Mouse (Mus musculus): ENCODE results near the gene Muc3a. TPM values are rescaled to one million over a fixed set of nuclear protein-coding genes. Genes with fewer than 3 reads are reported as not detected.
A peak's percentile ranks its signal among the peaks of the same experiment; 100 is the strongest.

Muc3a gene
- total and polyA plus RNA-seq, 3 experiments, result 16.1 to 16.9 TPM; not detected in 1

DNA sequence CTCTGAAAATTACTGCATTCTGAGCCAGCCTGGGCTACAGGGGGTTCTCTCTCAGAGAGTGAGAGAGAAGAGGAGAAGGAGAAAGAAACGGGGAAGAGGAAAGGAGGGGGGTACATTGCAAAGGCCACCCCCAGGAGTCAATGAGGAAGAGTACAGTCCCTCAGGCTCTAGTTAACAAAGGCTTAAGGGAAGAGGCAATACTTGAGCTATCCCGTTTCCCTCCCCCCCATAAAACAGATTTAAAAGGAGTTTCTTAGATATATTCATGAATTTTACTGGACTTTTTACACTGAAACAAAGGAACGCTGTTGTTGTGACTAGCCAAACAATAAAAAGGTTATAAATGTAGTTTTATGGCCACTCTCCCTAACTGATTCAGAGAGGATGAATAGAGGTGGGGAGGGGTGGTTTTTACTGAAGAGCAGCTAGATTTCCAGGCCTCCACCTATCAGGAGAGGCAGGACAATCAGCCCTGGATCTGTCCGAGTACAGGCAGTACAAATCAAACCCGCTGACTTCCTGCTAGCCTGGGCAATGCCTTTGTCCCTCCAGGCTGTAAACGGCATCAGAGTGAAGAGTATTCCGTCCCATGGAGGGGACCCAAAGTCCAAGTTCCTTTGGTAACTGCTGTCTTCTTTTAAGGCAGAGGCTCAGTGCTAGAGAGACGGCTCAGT lies 18.8 kb downstream of the Muc3a start:
- Histone ChIP-seq H3K36me3 (ENCODE audit: control insufficient read depth in 1 of 2, insufficient read depth in 2 of 2, low read length in 2 of 2) (peaks cover 0 to 11% of the 10 kb centered on the region in 2 experiments; a peak in 2 of 4 replicates), H3K4me3 (ENCODE audit: control insufficient read depth in 1 of 2, insufficient read depth in 1 of 2, low read depth in 2 of 2, low read length in 2 of 2) (no peak overlapping the region), H3K27me3 (ENCODE audit: control insufficient read depth in 1 of 2, insufficient read depth in 2 of 2, low read length in 2 of 2) (no peaks in the 10 kb centered on the region), H3K4me1 (ENCODE audit: control insufficient read depth in 1 of 2, insufficient read depth in 2 of 2, low read length in 2 of 2) (peaks cover 0 to 27% of the 10 kb centered on the region in 2 experiments), H3K27ac (ENCODE audit: control insufficient read depth, low read depth, low read length) (no peak overlapping the region), H3K9ac (ENCODE audit: control insufficient read depth, low read depth, low read length, poor library complexity, severe bottlenecking) (no peak overlapping the region), H3K79me2 (ENCODE audit: control insufficient read depth, insufficient read depth, low read length, poor library complexity) (no peaks in the 10 kb centered on the region; the same call in 1 of the 2 replicates), H3K9me3 (replicated peaks; ENCODE audit: insufficient read depth, low read length) (no peaks in the 10 kb centered on the region)
- TF ChIP-seq MAFK (IDR thresholded peaks at IDR 0.05; ENCODE audit: borderline replicate concordance, low read depth, low read length), result no peak
- no peak for TF ChIP-seq ETS1 (IDR thresholded peaks at IDR 0.05; ENCODE audit: low read depth, low read length)
- TF ChIP-seq ELF1 (IDR thresholded peaks at IDR 0.05; ENCODE audit: low read depth, low read length), result no peak
- no peak for TF ChIP-seq SIN3A (IDR thresholded peaks at IDR 0.05; ENCODE audit: low read length)
- TF ChIP-seq NELFE (IDR thresholded peaks at IDR 0.05; ENCODE audit: low read depth, low read length), result no peak
- no peak for DNase-seq (ENCODE audit: low read depth, low spot score)

DNA sequence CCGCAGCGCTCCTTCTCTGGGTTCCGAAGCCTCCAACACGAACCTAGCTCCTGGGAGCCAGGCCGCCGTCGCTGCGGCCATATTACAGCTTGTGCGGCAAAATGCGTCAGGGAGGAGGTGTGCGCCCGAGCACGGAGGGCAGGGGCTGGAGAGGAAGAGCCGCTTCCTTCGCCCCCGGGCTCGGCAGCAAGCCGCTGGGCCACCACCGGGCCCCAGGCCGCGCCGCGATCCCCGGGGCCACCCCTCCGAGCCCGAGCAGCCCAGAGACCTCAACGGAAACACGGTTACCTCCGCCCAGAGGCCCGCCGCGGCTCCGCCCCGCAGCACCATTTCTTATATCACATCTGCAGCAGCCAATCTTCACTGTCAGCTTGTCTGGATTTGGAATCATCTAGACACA lies 22.9 kb downstream of the Muc3a start:
- Histone ChIP-seq H3K9ac (ENCODE audit: control insufficient read depth, low read depth, low read length, poor library complexity, severe bottlenecking) (peak overlapping the region; percentile 93), H3K4me3 (ENCODE audit: control insufficient read depth in 1 of 2, insufficient read depth in 1 of 2, low read depth in 2 of 2, low read length in 2 of 2) (peak overlapping the region; percentile 62 to 63), H3K4me1 (ENCODE audit: control insufficient read depth in 1 of 2, insufficient read depth in 2 of 2, low read length in 2 of 2) (peaks cover 0 to 18% of the 10 kb centered on the region in 2 experiments), H3K36me3 (ENCODE audit: control insufficient read depth in 1 of 2, insufficient read depth in 2 of 2, low read length in 2 of 2) (peaks cover 0 to 9% of the 10 kb centered on the region in 2 experiments; a peak in 2 of 4 replicates), H3K27ac (ENCODE audit: control insufficient read depth, low read depth, low read length) (peak overlapping the region; percentile 36), H3K27me3 (ENCODE audit: control insufficient read depth in 1 of 2, insufficient read depth in 2 of 2, low read length in 2 of 2) (peaks cover 0 to 4% of the 10 kb centered on the region in 2 experiments), H3K79me2 (ENCODE audit: control insufficient read depth, insufficient read depth, low read length, poor library complexity) (no peaks in the 10 kb centered on the region; the same call in 1 of the 2 replicates), H3K9me3 (replicated peaks; ENCODE audit: insufficient read depth, low read length) (no peaks in the 10 kb centered on the region)
- TF ChIP-seq POLR2A (IDR thresholded peaks at IDR 0.05; ENCODE audit: control insufficient read depth in 1 of 2, insufficient read depth in 1 of 2, low read depth in 1 of 2, low read length in 2 of 2, poor library complexity in 1 of 2) (peak; percentile 60 to 74; a peak in 2 of 4 replicates), GATA1 (IDR thresholded peaks at IDR 0.05; ENCODE audit: low read depth, low read length) (0 out of 2 replicates have a peak, but pooled peaks have one; percentile 33), CHD2 (IDR thresholded peaks at IDR 0.05; ENCODE audit: low read length) (no peak), ETS1 (IDR thresholded peaks at IDR 0.05; ENCODE audit: low read depth, low read length) (no peak), GABPA (IDR thresholded peaks at IDR 0.05; ENCODE audit: low read depth, low read length) (no peak), TBP (IDR thresholded peaks at IDR 0.05; ENCODE audit: low read depth, low read length) (0 out of 2 replicates have a peak, but pooled peaks have one; percentile 12), POLR2AphosphoS2 (IDR thresholded peaks at IDR 0.05; ENCODE audit: low read length) (no peak), MAZ (IDR thresholded peaks at IDR 0.05; ENCODE audit: low read depth, low read length) (peak; percentile 22; the same call in 1 of the 2 replicates), NELFE (IDR thresholded peaks at IDR 0.05; ENCODE audit: low read depth, low read length) (peak; percentile 56), EP300 (IDR thresholded peaks at IDR 0.05; ENCODE audit: low read depth in 1 of 2, low read length in 2 of 2) (0 out of 4 replicates have a peak, but pooled peaks of 1 of the 2 experiments have one; percentile 10), MAFK (IDR thresholded peaks at IDR 0.05; ENCODE audit: borderline replicate concordance, low read depth, low read length) (no peak), ELF1 (IDR thresholded peaks at IDR 0.05; ENCODE audit: low read depth, low read length) (no peak), UBTF (IDR thresholded peaks at IDR 0.05; ENCODE audit: borderline replicate concordance, insufficient read depth, low read depth, low read length) (peak; percentile 90; the same call in 1 of the 2 replicates), SIN3A (IDR thresholded peaks at IDR 0.05; ENCODE audit: low read length) (peak; percentile 58; the same call in 1 of the 2 replicates)
- peak; percentile 70 for DNase-seq (ENCODE audit: low read depth, low spot score)

All from MEL (cell line).